Mouse (Mus musculus) brown adipose tissue, adult 24 weeks (tissue): ENCODE measurements at regions not wholly inside any gene's neighbourhood (a gene's known extent, or its start where the extent isn't known, plus 50 kb on each side); places are given as distances from the start of the nearest gene placed in this dataset.
"Not testable (repeated sequence)": the region's sequence is repeated elsewhere in the genome, so short reads cannot be mapped to it uniquely, and the experiment has no call there.

ENCODE experiments used
- H3K27ac ChIP-seq: fragments of 200-500 bp; replicated peaks from 2 replicates; pipeline ENCODE4 v1.5.1; 2012; ENCODE audit warnings: low read depth, mild to moderate bottlenecking, low read length
- H3K4me1 ChIP-seq: fragments of 200-500 bp; 2 replicates; pipeline ENCODE4 v1.6.1; 2012; ENCODE audit warnings: low read length, mixed read lengths; ENCODE audit not compliant: control insufficient read depth, insufficient read depth, insufficient read length
- H3K4me3 ChIP-seq: fragments of 200-500 bp; 2 replicates; pipeline ENCODE4 v1.5.1; 2012; ENCODE audit warnings: low read depth, mild to moderate bottlenecking, low read length, moderate library complexity; ENCODE audit not compliant: insufficient read depth

DNA sequence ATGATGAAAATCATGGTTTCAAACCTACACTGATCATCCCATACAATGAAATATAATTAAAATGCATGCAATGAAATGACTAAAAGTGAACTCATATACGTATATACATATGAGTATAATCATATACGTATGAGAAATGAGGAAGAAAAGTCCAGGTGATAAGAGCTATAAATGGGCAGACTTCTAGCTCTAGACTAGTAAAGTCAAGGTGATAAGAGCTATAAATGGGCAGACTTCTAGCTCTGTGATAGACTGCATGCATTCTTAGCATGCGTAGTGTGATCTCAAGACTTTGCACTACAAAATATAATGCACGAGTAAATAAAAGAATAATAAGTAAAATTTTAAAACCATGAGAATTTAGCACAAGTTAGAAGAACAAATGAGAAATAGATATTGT lies 606.2 kb upstream of the Gpc5 start:
- H3K4me3 ChIP-seq = no peak overlapping the region
- no peaks in the 10 kb centered on the region; the same call in 1 of the 2 replicates for H3K4me1 ChIP-seq
- H3K27ac ChIP-seq = no peak overlapping the region

DNA sequence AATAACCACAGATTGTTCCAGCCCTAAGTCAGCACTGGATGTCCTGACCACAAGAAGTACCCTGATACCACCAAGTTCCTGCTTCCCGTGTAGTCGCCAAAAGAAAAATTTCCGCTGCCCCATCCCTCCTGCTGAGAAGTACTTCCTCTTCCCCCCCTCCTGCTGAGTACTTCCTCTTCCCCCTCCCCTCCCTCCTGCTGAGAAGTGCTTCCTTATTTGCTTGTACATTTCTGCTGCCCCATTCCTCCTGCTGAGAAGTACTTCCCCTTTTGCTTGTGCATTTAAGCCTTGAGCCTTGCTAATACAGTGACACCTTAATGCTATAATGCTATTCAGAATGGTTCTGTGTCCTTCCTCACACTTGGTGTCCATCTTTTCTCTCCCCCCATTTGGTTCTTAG lies 598.6 kb upstream of the Gpc5 start:
- not testable (repeated sequence) for H3K4me3 ChIP-seq, H3K4me1 ChIP-seq, H3K27ac ChIP-seq

DNA sequence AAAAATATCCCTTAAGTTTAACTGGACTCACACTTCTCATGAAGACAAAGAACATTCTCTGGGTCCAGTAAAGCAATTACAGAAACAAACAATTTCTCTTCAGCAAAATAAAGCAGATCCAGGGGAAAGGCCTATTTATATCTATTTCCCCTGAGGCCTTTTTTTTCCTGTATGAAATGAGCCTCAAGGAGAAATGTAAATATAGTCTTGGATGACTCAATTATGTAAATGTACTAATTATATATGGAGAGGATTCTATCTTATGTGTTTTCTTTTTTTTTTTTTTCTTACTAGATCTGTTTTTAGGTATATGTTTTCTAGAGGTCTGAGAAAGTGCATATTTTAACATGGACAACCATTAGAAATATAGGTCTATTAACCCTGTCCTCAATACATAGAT lies 587.0 kb upstream of the Gpc5 start:
- no peaks in the 10 kb centered on the region for H3K4me1 ChIP-seq
- H3K27ac ChIP-seq = no peak overlapping the region
- no peak overlapping the region for H3K4me3 ChIP-seq

DNA sequence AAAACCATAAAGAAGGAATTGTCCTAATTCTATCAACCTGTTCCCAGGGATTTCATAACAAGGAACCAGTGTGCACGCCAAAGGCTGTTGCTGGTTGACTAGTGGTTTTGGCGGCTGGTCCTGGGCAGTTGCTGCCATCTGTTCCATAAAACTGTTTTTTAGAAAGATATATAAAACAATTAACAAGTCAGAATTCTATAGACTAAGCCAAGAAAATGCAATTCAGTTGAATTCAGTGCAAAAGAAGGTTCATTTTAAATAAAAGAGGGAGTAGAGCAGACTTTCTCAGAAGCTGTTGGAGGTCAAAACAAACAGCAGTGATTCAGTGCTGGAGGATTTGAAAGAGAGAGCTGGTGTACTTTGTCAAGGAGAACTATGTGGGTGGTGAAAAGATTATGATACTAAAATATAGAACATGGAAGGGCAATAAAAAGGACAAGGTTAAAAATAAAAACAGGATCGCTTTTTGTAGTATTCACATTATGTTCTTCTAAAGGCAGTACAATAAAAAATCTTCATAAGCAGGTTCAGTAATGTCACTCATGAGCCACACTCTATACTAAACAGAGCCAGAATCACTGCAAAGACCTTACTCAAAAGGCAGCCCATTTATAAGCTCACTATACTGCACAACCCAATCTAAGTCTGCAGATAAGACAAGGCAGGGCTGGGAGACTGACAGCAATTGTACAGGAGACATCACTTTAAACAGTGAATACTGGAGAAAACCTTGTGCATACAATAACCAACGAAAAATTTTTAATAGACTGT lies 543.9 kb upstream of the Gpc5 start:
- no peaks in the 10 kb centered on the region for H3K4me1 ChIP-seq

DNA sequence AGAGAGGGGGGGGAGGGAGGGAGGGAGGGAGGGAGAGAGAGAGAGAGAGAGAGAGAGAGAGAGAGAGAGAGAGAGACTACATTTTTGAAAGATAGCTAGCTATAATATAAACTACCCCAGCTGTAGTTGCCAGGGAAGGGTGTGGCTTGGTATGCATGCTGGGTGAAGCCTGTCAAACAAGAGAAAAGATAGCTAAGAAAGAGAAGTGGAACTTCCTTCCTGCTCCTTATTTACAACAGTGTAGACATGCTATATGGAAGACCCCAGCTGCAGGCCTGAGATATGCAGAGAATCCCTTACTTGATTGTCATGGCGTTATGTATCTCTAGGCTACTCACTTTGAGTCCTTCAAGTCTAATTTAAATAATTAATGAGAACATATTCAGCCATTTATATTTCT lies 542.9 kb upstream of the Gpc5 start:
- Histone ChIP-seq H3K27ac (no peak overlapping the region), H3K4me3 (no peak overlapping the region), H3K4me1 (no peaks in the 10 kb centered on the region)

More for the DNA sequence above, 543.9 kb upstream of the Gpc5 start:
- Histone ChIP-seq H3K27ac (no peak overlapping the region), H3K4me3 (no peak overlapping the region)

DNA sequence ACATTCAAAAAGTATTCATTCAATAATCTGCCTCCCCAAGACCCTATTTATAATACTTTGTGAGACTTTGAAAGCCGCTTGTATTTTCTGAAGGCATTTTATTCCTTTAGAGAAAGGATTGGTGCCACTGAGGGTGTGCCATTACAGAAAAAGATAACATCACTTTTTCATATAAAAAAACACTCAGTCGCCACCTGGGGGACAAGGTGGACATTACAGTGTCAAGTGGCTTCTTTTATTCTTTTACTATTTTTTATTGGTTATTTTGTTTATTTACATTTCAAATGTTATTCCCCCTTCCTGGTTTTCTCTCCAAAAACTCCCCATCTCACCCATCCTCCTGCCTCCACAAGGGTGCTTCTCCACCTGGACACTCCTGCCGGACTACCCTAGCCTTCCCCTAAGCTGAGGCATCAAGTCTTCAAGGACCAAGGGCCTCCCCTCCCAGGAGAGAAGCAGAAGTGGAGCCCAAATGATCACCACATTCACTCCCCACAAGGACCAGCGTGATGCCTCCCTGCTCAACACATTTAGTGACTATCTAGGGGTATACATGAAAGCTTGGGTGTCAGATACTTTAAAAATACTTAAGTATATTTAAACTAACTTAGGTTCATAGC lies 525.5 kb upstream of the Gpc5 start:
- no peak overlapping the region for H3K4me3 ChIP-seq
- H3K4me1 ChIP-seq = no peaks in the 10 kb centered on the region
- H3K27ac ChIP-seq = no peak overlapping the region

DNA sequence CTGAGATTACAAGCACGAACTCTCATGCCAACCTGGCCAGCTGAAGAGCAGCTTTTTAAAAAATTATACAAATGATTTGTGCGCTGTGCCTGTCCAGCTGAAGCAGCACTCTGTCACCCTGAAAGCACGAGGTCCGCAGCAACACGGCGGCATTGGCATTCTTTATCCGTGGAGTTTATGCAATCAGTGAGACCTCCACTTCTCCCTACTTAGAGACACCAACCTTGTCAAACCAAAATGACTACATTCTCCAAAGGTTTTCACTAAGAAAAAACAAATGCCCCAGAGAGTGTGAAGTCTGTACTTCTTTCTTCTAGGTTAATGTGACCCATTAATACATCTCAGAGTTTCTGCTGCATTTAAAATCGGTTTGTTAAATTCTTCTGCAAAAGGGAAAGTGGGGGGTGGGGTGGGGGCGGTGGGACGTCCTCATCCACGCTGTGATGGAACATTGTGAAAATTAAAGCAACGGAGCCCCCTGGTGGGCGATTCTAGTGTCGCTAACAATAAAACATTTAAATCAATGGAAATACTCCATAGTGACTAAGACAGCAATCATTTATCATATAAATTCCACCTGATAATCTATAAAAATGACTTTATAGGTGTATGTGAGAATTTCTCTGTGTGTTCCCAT lies 524.2 kb upstream of the Gpc5 start:
- Histone ChIP-seq H3K4me1 (no peaks in the 10 kb centered on the region), H3K4me3 (no peak overlapping the region), H3K27ac (no peak overlapping the region)

DNA sequence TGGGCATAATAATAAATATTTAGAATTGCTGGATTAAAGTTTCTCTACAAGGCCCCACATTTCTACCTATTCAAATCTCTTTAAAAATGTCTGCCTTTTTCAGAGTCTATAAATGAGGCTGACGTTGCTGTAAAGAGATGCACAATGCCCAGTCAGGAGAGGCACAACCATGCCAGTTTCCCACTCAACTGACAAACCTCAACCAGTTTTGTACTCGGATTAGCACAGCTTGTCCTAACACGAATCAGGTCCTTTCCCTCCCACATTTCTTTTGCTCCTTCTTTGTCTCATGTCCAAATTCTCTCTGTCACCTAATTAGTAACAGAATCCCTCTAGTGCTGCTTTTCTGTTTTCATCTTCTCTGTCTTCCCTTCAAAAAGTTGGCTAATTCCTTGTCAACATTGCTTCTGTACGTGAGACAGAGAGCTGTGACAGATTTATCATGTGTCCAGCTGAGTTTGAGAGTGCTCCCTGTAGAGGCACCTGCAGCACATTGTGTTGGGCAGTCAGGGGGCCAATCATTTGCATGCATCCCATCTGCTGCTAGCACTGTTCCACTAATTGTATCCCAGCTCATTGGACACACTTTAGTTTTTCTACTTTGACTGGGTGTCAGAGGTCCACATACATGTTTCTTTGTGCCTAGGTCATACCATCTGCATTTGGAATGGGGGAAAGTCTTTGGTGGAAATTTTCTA lies 504.5 kb upstream of the Gpc5 start:
- Histone ChIP-seq H3K27ac (no peak overlapping the region), H3K4me3 (no peak overlapping the region), H3K4me1 (no peaks in the 10 kb centered on the region)

DNA sequence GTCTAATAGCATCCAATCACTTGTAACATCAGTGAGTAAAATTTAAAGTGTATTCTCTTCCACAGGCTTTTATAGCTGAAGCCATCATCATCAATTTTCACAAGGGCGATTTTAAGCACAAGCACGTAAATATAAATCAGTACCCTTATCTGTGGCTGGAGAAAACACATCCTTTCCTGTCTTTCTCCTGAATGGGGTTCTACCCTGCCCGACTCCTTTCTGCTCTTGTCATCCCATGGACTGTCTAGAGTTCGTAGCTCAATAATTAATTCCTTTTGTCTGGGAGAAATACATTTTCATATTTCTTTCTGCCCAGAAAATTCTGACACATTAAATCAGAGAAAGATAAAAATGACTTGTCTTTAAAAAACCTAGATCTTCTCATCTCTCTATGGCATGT lies 482.7 kb upstream of the Gpc5 start:
- Histone ChIP-seq H3K4me3 (no peak overlapping the region), H3K27ac (no peak overlapping the region), H3K4me1 (no peaks in the 10 kb centered on the region)

DNA sequence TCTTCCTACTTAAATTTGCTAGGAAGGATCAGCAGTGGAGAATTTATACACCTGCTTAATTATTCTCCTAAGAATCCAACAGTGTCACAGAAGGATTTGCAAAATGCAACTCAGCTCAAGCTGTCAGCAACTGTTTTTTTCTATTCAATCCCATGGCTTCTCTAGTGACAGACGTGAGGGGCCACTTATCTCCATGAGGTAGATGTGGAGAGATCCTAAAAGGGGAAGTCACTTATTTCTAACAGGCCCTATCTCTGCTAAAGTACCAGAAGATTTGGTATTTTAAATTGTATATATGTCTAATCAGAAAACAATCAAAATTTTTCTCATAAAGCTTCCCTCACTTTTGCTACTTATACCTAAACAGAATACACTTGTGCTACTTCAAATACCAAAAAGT lies 479.6 kb upstream of the Gpc5 start:
- Histone ChIP-seq H3K4me1 (no peaks in the 10 kb centered on the region), H3K27ac (no peak overlapping the region), H3K4me3 (no peak overlapping the region)

DNA sequence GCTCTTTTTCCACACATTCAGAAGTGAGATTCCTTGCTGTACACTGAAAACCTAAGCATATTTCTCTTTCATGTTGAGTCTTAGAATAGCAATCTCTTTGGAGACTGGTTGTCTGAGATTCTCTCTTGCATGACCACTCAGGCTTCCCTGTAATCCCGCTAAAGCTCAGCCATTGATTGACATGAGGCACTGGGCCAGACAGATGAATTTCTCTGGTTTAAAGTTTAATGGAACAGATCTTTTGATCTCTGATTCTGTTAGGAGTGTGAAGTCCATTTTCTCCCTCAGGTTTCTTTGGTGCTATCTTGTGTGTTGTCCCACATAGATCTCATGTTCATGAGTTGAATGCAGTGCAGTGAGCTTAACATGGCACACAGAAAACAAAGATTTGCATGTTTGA lies 435.4 kb upstream of the Gpc5 start:
- Histone ChIP-seq H3K4me3 (no peak overlapping the region), H3K4me1 (no peaks in the 10 kb centered on the region), H3K27ac (no peak overlapping the region)

DNA sequence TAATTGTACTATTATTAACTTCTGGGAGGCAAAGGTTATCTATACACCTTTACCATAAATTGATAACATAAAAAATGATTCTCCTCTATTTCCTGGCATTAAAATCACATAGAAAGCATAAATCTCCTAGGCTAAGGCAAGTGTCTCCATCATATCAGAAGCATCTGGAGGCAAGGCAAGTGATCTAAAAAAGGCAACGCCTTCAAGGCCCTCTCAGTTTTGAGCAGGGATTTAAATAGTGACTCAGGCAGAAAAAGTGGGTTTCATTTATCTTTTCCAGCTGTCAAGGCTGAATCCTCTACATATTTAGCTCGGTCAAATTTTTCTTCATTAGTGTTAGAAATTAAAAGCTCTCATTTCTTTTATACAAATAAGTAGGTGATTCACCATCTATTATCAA lies 430.0 kb upstream of the Gpc5 start:
- H3K27ac ChIP-seq = no peak overlapping the region
- no peaks in the 10 kb centered on the region for H3K4me1 ChIP-seq
- no peak overlapping the region for H3K4me3 ChIP-seq

DNA sequence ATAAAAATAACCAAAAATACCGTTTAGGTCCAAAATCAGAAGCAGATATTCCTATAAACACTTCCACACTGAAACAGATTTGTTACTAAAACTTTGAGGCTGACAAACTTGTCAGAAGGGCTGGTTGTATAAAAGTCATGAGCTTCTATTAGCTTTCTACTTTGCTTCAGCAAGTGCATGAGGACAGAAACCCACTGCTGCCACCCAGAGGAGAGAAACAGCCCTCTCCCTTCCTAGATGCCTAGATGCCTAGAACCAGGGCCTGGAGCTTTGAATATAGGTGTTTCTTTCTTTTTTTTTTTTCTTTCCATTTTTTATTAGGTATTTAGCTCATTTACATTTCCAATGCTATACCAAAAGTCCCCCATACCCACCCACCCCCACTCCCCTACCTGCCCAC lies 406.9 kb upstream of the Gpc5 start:
- no peak overlapping the region for H3K27ac ChIP-seq
- H3K4me1 ChIP-seq = no peaks in the 10 kb centered on the region
- no peak overlapping the region for H3K4me3 ChIP-seq

DNA sequence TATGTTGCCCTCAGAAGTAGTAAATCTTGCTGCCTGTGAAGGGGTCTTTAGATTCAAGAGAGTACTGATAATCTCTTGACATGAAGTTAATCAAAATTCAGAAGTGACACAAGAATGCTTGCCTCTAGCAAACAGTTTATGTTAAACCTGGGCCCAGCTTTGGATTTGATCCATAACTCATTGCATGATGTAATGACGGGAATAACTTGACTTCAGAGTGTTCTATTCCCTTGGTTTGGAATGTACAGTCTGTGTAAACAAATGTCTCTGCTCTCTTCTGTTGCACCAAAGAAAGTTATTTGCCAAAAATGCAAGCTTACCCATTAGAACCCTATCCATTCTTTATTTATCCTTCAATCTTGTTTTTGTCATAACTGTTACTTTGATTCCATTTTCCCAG lies 397.1 kb upstream of the Gpc5 start:
- no peak overlapping the region for H3K27ac ChIP-seq
- no peak overlapping the region for H3K4me3 ChIP-seq
- no peaks in the 10 kb centered on the region for H3K4me1 ChIP-seq

DNA sequence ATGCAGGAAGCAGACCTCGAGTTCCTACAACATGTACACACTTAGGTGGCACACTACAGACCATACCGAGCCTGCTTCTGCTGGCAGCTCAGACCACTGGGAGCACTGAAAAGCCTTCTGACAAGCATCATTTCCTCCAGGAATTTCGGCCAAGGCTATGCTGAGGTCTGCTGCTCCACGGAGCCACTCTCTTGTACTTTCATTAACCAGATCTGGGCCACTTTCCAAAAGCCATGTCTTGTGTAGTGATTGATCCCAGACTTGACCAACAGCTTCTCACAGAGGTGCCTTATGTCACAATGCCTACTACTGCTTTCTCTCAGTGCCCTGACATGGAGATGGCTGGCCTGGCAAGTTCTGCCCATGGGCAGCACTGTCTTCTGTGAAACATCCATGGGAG lies 394.5 kb upstream of the Gpc5 start:
- no peak overlapping the region for H3K27ac ChIP-seq
- no peak overlapping the region for H3K4me3 ChIP-seq
- H3K4me1 ChIP-seq = no peaks in the 10 kb centered on the region
